Mouse (Mus musculus) stomach, embryonic 16.5 days (tissue): ENCODE results near the gene Uncx. TPM values are rescaled to one million over a fixed set of nuclear protein-coding genes. Genes with fewer than 3 reads are reported as not detected.

Experiments used
- ATAC-seq: fragments of 200-750 bp; cut with Nextera tagmentation; 2 replicates; pipeline ENCODE4 v1.8.0; 2017; ENCODE audit warnings: moderate number of reproducible peaks, moderate TSS enrichment; ENCODE audit not compliant: insufficient read depth, low FRiP score
- H3K27ac ChIP-seq: fragments of 300-500 bp; sonication (generic); 2 replicates; pipeline ENCODE4 v1.5.1; 2014; ENCODE audit warnings: low read length
- H3K27me3 ChIP-seq: fragments of 300-500 bp; sonication (generic); 2 replicates; pipeline ENCODE4 v1.6.1; 2014; ENCODE audit warnings: low read length, control low read depth, mixed read lengths; ENCODE audit not compliant: control insufficient read depth, insufficient read depth
- H3K36me3 ChIP-seq: fragments of 300-500 bp; sonication (generic); 2 replicates; pipeline ENCODE4 v1.6.1; 2014; ENCODE audit warnings: low read length; ENCODE audit not compliant: control insufficient read depth, insufficient read depth
- H3K4me1 ChIP-seq: fragments of 300-500 bp; sonication (generic); 2 replicates; pipeline ENCODE4 v1.6.1; 2014; ENCODE audit warnings: low read length, control low read depth, mixed read lengths; ENCODE audit not compliant: control insufficient read depth, insufficient read depth
- H3K4me2 ChIP-seq: fragments of 300-500 bp; sonication (generic); 2 replicates; pipeline ENCODE4 v1.6.1; 2014; ENCODE audit warnings: low read depth, low read length, mixed read lengths
- H3K4me3 ChIP-seq: fragments of 300-500 bp; sonication (generic); replicated peaks from 2 replicates; pipeline ENCODE4 v1.5.1; 2014; ENCODE audit warnings: mild to moderate bottlenecking, low read length
- H3K9ac ChIP-seq: fragments of 300-500 bp; sonication (generic); 2 replicates; pipeline ENCODE4 v1.6.1; 2014; ENCODE audit warnings: low read length
- H3K9me3 ChIP-seq: fragments of 300-500 bp; sonication (generic); replicated peaks from 2 replicates; pipeline ENCODE4 v1.6.1; 2016; ENCODE audit warnings: low read length, control low read depth; ENCODE audit not compliant: control insufficient read depth
- WGBS: fragments of 180-500 bp; shearing (Covaris S2); extraction: QIAGEN DNeasy Blood & Tissue Kit; methylation state at CpG from one replicate; pipeline ENCODE4 v1.1.7; 2014; 5-methylcytosine and 5-hydroxymethylcytosine counted together
- polyA plus RNA-seq: library from polyadenylated mRNA; unstranded; fragments of >200 nt; fragmentation: Nextera tagmentation; extraction: Ambion mirVana; gene quantifications from 2 replicates; pipeline ENCODE4 v1.2.1, GENCODE M21; 2015

The Uncx gene
- polyA plus RNA-seq, 1 experiment from 2014 or later: not detected

DNA sequence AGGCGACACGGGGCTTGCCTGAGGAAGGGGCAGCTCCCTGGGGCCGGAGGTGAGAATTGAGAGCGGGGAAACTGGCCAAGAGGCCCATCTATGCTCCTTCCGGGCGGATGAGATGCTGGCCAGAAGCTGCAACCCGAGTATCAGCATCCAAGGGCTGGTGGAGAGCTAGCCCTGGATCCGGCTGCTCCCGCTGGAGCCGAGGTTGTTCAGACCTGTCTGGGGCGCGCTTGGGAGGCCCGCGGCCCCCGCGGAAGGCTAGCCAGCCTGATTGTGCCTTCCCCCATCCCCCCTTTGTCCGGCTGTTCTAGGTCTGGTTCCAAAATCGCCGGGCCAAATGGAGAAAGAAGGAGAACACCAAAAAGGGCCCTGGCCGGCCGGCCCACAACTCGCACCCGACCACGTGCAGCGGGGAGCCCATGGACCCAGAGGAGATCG, 3.1 kb downstream of the Uncx start:
- Histone ChIP-seq H3K4me1 (no peaks in the 10 kb centered on the region), H3K27me3 (peaks cover 94% of the 10 kb centered on the region), H3K9me3 (no peaks in the 10 kb centered on the region), H3K36me3 (no peaks in the 10 kb centered on the region), H3K4me3 (no peak overlapping the region), H3K27ac (no peak overlapping the region), H3K9ac (no peak overlapping the region), H3K4me2 (no peak overlapping the region)
- WGBS: under 1% methylated on average over 26 of the region's 26 CpGs
- no peak for ATAC-seq

DNA sequence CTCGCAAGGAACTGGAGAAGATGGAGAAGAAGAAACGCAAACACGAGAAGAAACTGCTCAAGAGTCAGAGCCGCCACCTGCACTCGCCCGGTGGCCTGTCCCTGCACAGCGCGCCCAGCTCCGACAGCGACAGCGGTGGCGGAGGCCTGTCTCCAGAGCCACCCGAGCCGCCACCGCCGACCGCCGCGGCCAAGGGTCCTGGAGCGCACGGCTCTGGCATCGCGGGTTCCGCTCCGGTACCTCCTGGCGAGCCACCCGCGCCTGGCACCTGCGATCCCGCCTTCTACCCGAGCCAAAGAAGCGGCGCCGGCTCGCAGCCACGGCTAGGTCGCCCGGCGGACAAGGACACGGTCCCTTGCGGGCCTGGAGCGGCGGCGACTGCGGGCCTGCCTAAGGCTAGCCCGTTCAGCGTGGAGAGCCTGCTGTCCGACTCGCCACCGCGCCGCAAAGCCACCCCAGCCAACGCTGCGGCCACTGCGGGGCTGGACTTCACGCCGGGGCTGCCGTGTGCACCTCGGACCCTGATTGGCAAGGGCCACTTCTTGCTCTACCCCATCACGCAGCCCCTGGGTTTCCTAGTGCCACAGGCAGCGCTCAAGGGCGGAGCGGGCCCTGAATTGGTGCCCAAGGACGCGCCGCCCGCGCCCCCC, 3.6 kb downstream of the Uncx start:
- no peak overlapping the region for H3K9ac ChIP-seq
- peaks cover 95% of the 10 kb centered on the region for H3K27me3 ChIP-seq
- H3K9me3 ChIP-seq: no peaks in the 10 kb centered on the region
- no peak overlapping the region for H3K4me2 ChIP-seq
- 1% methylated on average over 68 of the region's 68 CpGs for WGBS
- no peaks in the 10 kb centered on the region for H3K4me1 ChIP-seq
- H3K36me3 ChIP-seq: no peaks in the 10 kb centered on the region
- no peak overlapping the region for H3K27ac ChIP-seq
- H3K4me3 ChIP-seq: no peak overlapping the region
- ATAC-seq: no peak

DNA sequence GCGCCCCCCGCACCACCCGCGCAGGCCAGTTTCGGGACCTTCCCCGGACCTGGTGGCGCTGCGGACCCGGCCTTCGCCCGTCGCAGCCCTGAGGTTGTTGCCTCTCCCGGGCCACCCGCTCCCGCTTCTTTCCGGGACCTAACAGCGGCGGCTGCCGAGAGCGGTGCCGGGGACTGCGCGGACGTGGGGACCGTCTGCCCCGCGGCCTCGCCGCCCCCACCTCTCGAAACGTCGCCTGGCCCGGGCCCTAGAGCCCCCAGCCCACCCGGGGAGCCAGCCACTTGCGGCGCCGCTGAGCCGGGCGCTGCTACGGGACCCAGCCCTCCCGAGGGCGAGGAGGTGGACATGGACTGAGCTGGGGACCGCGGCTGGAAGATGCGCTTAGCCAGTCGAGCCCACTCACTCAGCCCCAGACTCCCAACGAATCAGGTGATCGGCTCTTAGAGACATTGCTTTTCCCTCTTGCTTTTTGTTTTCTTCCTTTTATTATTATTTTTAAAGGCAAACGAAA, 4.2 kb downstream of the Uncx start:
- no peak for ATAC-seq
- no peak overlapping the region for H3K9ac ChIP-seq
- H3K9me3 ChIP-seq: no peaks in the 10 kb centered on the region
- H3K4me3 ChIP-seq: no peak overlapping the region
- 1% methylated on average over 48 of the region's 49 CpGs for WGBS
- peaks cover 95% of the 10 kb centered on the region for H3K27me3 ChIP-seq
- H3K4me2 ChIP-seq: no peak overlapping the region
- H3K36me3 ChIP-seq: no peaks in the 10 kb centered on the region
- H3K4me1 ChIP-seq: no peaks in the 10 kb centered on the region
- no peak overlapping the region for H3K27ac ChIP-seq

DNA sequence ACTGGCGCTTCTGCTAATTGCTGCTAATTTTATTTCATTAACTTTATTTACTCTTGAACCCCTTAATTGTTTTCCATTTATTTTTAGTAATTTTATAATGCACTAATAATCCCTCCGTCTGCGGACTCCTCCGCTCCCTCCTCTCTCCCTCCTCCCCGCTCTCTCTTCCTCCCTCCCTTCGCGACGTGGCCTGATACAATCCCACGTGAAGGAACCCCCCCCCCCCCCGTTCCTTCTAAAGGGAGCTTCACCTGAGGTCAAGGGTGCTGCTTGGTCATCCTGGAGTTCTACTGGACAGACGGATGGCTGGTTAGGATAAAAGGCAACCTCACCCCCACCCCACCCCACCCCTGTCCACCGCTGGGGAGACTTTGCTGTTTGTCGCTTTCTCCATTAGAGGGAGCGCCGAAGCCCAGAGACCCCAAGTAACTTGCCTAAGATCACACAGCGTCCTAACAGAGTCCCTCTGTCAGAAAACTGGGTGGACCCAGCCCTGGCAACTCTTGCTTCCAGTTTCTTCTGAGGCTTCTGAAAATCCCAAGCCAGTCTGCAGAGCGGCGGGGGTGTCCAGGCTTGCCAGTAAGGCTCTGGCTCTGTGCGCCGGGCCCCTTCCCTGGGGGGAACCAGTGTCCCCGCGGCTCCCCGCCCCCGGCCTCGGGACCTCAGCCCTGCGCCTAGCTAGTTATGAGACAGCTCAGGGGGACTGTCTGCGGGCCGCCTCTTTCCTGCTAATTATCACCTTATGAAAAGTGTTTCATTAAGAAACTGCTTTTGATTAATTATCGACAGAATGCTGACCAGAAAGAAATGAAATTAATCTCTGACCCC, 10.4 kb downstream of the Uncx start:
- H3K27me3 ChIP-seq: peaks cover 94% of the 10 kb centered on the region
- no peak overlapping the region for H3K4me3 ChIP-seq
- WGBS: 3% methylated on average over 29 of the region's 29 CpGs
- H3K9ac ChIP-seq: no peak overlapping the region
- H3K4me1 ChIP-seq: peaks cover 12% of the 10 kb centered on the region
- ATAC-seq: no peak
- no peaks in the 10 kb centered on the region for H3K9me3 ChIP-seq
- no peaks in the 10 kb centered on the region for H3K36me3 ChIP-seq
- no peak overlapping the region for H3K27ac ChIP-seq
- H3K4me2 ChIP-seq: no peak overlapping the region

DNA sequence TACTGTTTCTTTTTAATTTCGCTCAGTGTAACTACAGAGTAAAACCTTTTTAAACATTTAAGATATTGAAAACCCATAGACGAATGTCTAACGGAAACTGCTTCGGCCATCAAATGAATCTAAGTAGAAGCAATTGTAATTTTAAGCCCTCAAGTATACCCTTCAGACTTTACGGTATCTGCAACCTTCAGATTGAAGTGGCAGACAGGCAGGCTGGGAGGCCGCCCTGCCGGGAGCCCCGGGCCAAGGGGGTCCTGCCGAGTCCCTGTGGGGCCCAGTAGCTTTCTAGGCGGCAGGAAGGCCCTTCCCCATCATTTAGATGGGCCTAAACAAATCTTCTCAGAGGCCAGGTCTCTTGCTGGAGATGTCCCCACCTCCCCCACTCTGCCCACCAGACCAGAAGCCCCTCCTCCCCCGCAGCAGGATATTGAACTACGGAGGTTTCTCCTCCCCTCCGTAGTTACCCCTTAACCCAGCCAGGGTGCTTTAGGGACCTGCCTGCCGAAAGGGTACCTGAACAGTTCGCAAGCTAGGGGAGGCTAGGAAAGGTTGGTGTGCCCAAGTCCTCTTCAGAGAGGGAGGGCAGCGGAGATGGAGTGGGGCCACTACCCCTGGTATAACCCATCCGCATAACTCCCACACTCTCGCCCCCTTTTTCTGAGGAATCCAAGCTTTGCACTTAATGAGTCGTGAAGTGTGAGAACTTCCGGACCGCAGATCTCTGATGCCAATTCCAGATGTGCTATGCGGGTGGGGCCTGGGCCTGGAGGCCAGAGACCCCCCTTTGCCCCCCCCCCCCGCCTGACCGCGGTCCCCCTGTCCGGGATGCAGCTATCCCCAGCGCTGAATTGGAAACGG, 11.4 kb downstream of the Uncx start:
- Histone ChIP-seq H3K27me3 (peaks cover 94% of the 10 kb centered on the region), H3K27ac (no peak overlapping the region), H3K9ac (no peak overlapping the region), H3K9me3 (no peaks in the 10 kb centered on the region), H3K36me3 (no peaks in the 10 kb centered on the region), H3K4me3 (no peak overlapping the region), H3K4me2 (no peak overlapping the region), H3K4me1 (peaks cover 18% of the 10 kb centered on the region)
- ATAC-seq: no peak
- 10% methylated on average over 28 of the region's 28 CpGs for WGBS

DNA sequence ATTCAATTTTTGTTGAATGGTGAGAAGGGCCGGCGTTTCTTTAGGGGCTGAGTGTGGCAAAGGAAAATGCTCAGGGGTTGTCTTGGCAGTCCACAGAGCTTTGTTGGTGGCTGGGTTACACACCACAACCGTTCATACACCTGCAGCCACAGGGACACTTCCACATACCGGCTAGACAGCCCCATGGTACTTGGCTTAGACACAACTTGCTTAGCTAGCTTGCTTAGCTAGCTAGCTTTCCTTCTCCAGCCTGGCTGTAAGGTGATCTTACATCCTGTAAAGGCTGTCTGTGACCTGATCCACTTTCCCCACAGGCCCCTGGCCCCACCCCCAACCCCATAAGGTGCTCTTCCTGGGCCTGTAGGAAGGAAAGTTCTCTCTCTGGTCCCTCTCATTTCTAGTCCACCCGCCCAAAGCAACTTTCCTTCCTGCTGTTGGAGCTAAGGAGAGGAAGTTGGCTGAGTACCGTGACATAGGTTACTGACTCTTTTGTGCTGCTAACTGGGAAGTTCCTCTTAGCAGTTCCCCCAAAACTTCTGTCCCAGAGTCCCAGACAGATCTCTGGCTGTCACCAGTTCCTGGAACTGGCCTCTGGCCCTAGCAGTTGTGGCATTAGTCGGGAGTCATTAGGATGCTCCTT, 12.3 kb downstream of the Uncx start:
- Histone ChIP-seq H3K9me3 (no peaks in the 10 kb centered on the region), H3K27me3 (peaks cover 93% of the 10 kb centered on the region), H3K4me3 (no peak overlapping the region), H3K4me1 (peaks cover 18% of the 10 kb centered on the region), H3K4me2 (no peak overlapping the region), H3K9ac (no peak overlapping the region), H3K27ac (no peak overlapping the region), H3K36me3 (no peaks in the 10 kb centered on the region)
- ATAC-seq: no peak
- 17% methylated on average over 7 of the region's 7 CpGs for WGBS

DNA sequence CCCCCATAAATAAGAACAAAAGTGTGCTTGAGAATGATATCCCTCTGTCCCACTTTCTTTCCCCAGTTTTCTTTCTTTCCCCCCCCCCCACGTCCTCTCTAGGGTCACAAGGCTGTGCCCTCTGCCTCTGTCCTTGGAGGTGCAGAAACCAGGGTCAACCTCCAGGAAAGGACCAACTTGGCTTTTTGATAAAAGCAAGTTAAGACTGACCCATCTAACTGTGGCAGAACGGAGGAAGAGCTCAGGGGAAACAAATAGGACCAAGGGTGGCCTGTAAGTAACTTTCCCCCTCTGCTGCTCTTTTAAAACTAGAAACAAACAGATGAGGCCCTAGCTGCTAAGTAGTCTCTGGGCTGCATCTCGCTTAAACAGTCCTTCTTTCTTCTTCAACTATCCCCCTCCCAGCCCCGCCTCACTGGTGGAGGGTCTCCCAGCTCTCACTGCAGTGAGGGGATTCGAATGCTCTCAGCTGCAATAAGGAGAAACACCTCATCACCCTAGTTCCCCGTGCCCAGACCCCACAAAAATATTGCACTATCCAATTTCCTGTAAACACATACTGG, 12.9 kb downstream of the Uncx start:
- Histone ChIP-seq H3K4me1 (peaks cover 18% of the 10 kb centered on the region), H3K9me3 (no peaks in the 10 kb centered on the region), H3K9ac (no peak overlapping the region), H3K27ac (no peak overlapping the region), H3K27me3 (peaks cover 88% of the 10 kb centered on the region), H3K4me3 (no peak overlapping the region), H3K4me2 (no peak overlapping the region), H3K36me3 (no peaks in the 10 kb centered on the region)
- WGBS: 18% methylated on average over 6 of the region's 6 CpGs
- ATAC-seq: no peak

DNA sequence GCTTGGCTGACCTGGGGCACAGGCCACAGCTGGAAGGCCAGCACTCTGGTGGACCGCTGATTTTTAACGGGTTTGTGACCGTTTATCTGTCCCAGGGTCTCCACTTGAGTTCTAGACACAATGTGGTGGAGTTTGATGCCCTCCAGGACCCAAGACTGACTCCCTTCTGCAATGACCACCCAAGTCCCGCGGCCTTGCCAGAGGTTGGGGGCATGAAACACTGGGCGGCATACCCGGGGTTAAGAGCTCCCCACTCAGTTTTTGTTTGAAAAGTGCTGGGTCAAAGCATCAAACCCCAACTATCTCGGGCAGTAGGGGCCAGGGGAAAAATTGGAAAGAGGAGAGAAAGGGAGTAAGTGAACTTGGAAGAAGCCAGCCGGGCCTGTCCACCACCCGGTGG, 13.8 kb downstream of the Uncx start:
- Histone ChIP-seq H3K4me2 (no peak overlapping the region), H3K4me1 (peaks cover 18% of the 10 kb centered on the region), H3K9ac (no peak overlapping the region), H3K4me3 (no peak overlapping the region), H3K9me3 (no peaks in the 10 kb centered on the region), H3K27me3 (peaks cover 79% of the 10 kb centered on the region), H3K36me3 (no peaks in the 10 kb centered on the region), H3K27ac (no peak overlapping the region)
- WGBS: 13% methylated on average over 10 of the region's 10 CpGs
- no peak for ATAC-seq
